Comparison of ENCODE assay signal across 22 mouse cellular contexts in genomic region chr8:100323471-100323870, GRCm38 (mm10).
A peak's percentile ranks its signal among the peaks of the same experiment; 100 is the strongest.
DNase-seq lines count a peak whose midpoint lies in the region; ATAC-seq lines count a peak whose summit lies in the region.
"Had no signal": no experiment of that assay in that cellular context is flagged by ENCODE, and none has a peak within 500 bp of the region (broad histone marks: within the 10 kb centered on the region; RNA-seq: fewer than 3 reads in every experiment).

No protein-coding gene starts in this region.

- ATAC-seq in midbrain, embryonic 11.5 days (ENCODE audit: low FRiP score) = no peak
- ATAC-seq in midbrain, embryonic 14.5 days (ENCODE audit: low FRiP score, low TSS enrichment) = no peak
- ATAC-seq: activated CD4-positive, CD25-positive, alpha-beta regulatory T cell, adult 4 months; CD4-positive, CD25-positive, alpha-beta regulatory T cell, adult 4 months; Patski had no signal

- H3K4me2 ChIP-seq in midbrain, embryonic 11.5 days = no peak overlapping the region
- H3K4me2 ChIP-seq in midbrain, embryonic 14.5 days (ENCODE audit: low read length) = no peak overlapping the region

- H3K36me3 ChIP-seq in midbrain, embryonic 11.5 days (ENCODE audit: control insufficient read depth, insufficient read depth, low read length) = no peaks in the 10 kb centered on the region
- no peaks in the 10 kb centered on the region for H3K36me3 ChIP-seq in midbrain, embryonic 14.5 days (ENCODE audit: control insufficient read depth, insufficient read depth, low read length)
- H3K36me3 ChIP-seq: G1E had no signal

- DNase-seq in cerebellum, postnatal 10 days = peak; percentile 57 to 69
- DNase-seq in cerebellum, postnatal 4 days (ENCODE audit: low spot score in 2 of 2) = no peak
- peak; percentile 44 to 50 for DNase-seq in cerebellum, postnatal 14 days
- no peak for DNase-seq in cerebellum, adult 11 months
- DNase-seq in left cerebral cortex, postnatal 4 days = peak; percentile 16
- DNase-seq in left cerebral cortex, postnatal 25 days (ENCODE audit: low spot score in 2 of 2) = no peak
- peak; percentile 84 for DNase-seq in midbrain, embryonic 11.5 days (ENCODE audit: low spot score, missing footprints)
- DNase-seq in midbrain, embryonic 14.5 days = no peak
- DNase-seq: adrenal gland, adult 2 months; adrenal gland, adult 8-10 months; adrenal gland, postnatal 10 days; adrenal gland, postnatal 14 days; adrenal gland, postnatal 25 days; adrenal gland, postnatal 36 days; B cell, adult 2 months; cerebellum, adult 11-12 months; cerebellum, adult 18-20 months had no signal

- no peaks in the 10 kb centered on the region for H3K9me3 ChIP-seq in midbrain, embryonic 11.5 days (ENCODE audit: control insufficient read depth, low read length)
- no peaks in the 10 kb centered on the region for H3K9me3 ChIP-seq in midbrain, embryonic 14.5 days (ENCODE audit: control insufficient read depth, low read length)

- H3K27ac ChIP-seq in midbrain, embryonic 11.5 days (ENCODE audit: low read depth, low read length) = no peak overlapping the region
- H3K27ac ChIP-seq in midbrain, embryonic 14.5 days (replicated peaks; ENCODE audit: low read depth, low read length) = no peak overlapping the region

- H3K9ac ChIP-seq in midbrain, embryonic 11.5 days (ENCODE audit: low read length) = no peak overlapping the region
- H3K9ac ChIP-seq in midbrain, embryonic 14.5 days (replicated peaks; ENCODE audit: low read length) = no peak overlapping the region

- 88% methylated on average over 1 of the region's 1 CpGs for WGBS in midbrain, embryonic 11.5 days
- WGBS in midbrain, embryonic 14.5 days = 95% methylated on average over 1 of the region's 1 CpGs

- intact Hi-C loops in left cerebral cortex, postnatal 4 days (cut with DNase I) = no loop called here
- intact Hi-C loops in left cerebral cortex, postnatal 25 days (cut with DNase I) = no loop called here

- no peak overlapping the region for H3K4me3 ChIP-seq in midbrain, embryonic 11.5 days (ENCODE audit: low read depth, low read length)
- no peak overlapping the region for H3K4me3 ChIP-seq in midbrain, embryonic 14.5 days (replicated peaks; ENCODE audit: low read depth, low read length)

- H3K4me1 ChIP-seq in midbrain, embryonic 11.5 days (ENCODE audit: control insufficient read depth, insufficient read depth, low read length) = no peaks in the 10 kb centered on the region
- no peaks in the 10 kb centered on the region for H3K4me1 ChIP-seq in midbrain, embryonic 14.5 days (ENCODE audit: control insufficient read depth, insufficient read depth, low read length)

- no peaks in the 10 kb centered on the region for H3K27me3 ChIP-seq in midbrain, embryonic 11.5 days (ENCODE audit: control insufficient read depth, insufficient read depth, low read length)
- H3K27me3 ChIP-seq in midbrain, embryonic 14.5 days (ENCODE audit: control insufficient read depth, insufficient read depth, low read length) = no peaks in the 10 kb centered on the region
- H3K27me3 ChIP-seq: CH12.LX, Patski had no signal

Comparison
In these comparisons a context has a peak if more than half of its experiments do, and no peak if none do; other contexts are left out.
1. DNase-seq: peak in cerebellum, postnatal 10 days (2 of 2), cerebellum, postnatal 14 days (2 of 2), left cerebral cortex, postnatal 4 days (single experiment) and midbrain, embryonic 11.5 days (single experiment); none in cerebellum, postnatal 4 days (0 of 2), cerebellum, adult 11 months (single experiment), left cerebral cortex, postnatal 25 days (0 of 2) and midbrain, embryonic 14.5 days (single experiment).